Mouse (Mus musculus) cerebellum, adult 2 months (tissue): Measurements from ENCODE around the gene Srsf2.
"Not testable (repeated sequence)": the region's sequence is repeated elsewhere in the genome, so short reads cannot be mapped to it uniquely, and the experiment has no call there.

ENCODE experiments used
- CTCF ChIP-seq: fragments of 200-500 bp; IDR thresholded peaks from 2 replicates; pipeline ENCODE4 v1.5.1; 2011; ENCODE audit warnings: low read depth, mild to moderate bottlenecking, control low read depth, low read length, moderate library complexity, borderline replicate concordance; ENCODE audit not compliant: insufficient read depth
- POLR2A ChIP-seq: fragments of 200-500 bp; IDR thresholded peaks from 2 replicates; pipeline ENCODE4 v1.6.1; 2011; ENCODE audit warnings: low read length, control low read depth, borderline replicate concordance; ENCODE audit not compliant: insufficient read depth

- TF ChIP-seq CTCF, POLR2A: not testable (repeated sequence)
These were observed 49.7 kb upstream of the Srsf2 start for GRCm38 (mm10) chr11:116902588-116902987.
